Mouse (Mus musculus) kidney, embryonic 14.5 days (tissue): ENCODE measurements around the gene Ddit4l. TPM values are rescaled to one million over a fixed set of nuclear protein-coding genes. Genes with fewer than 3 reads are reported as not detected.
"Not testable (repeated sequence)": the region's sequence is repeated elsewhere in the genome, so short reads cannot be mapped to it uniquely, and the experiment has no call there.

Source experiments
- ATAC-seq: fragments of 200-750 bp; cut with Nextera tagmentation; 2 replicates; pipeline ENCODE4 v1.8.0; 2017; ENCODE audit warnings: moderate number of reproducible peaks, mild to moderate bottlenecking, moderate TSS enrichment, moderate library complexity; ENCODE audit not compliant: low FRiP score, low TSS enrichment
- H3K27ac ChIP-seq: fragments of 300-500 bp; sonication (generic); 2 replicates; pipeline ENCODE4 v1.5.1; 2014; ENCODE audit warnings: low read depth, mild to moderate bottlenecking, low read length, moderate library complexity, mixed read lengths
- H3K27me3 ChIP-seq: fragments of 300-500 bp; sonication (generic); 2 replicates; pipeline ENCODE4 v1.6.1; 2014; ENCODE audit warnings: mild to moderate bottlenecking, low read length; ENCODE audit not compliant: control insufficient read depth, insufficient read depth
- H3K36me3 ChIP-seq: fragments of 300-500 bp; sonication (generic); 2 replicates; pipeline ENCODE4 v1.6.1; 2014; ENCODE audit warnings: low read length, mixed read lengths; ENCODE audit not compliant: control insufficient read depth, insufficient read depth
- H3K4me1 ChIP-seq: fragments of 300-500 bp; sonication (generic); 2 replicates; pipeline ENCODE4 v1.6.1; 2014; ENCODE audit warnings: low read length, mixed read lengths; ENCODE audit not compliant: control insufficient read depth, insufficient read depth
- H3K4me2 ChIP-seq: fragments of 300-500 bp; sonication (generic); replicated peaks from 2 replicates; pipeline ENCODE4 v1.6.1; 2014; ENCODE audit warnings: low read depth, mild to moderate bottlenecking, low read length
- H3K4me3 ChIP-seq: fragments of 300-500 bp; sonication (generic); 2 replicates; pipeline ENCODE4 v1.5.1; 2014; ENCODE audit warnings: mild to moderate bottlenecking, low read length
- H3K9ac ChIP-seq: fragments of 300-500 bp; sonication (generic); 2 replicates; pipeline ENCODE4 v1.6.1; 2014; ENCODE audit warnings: low read depth, mild to moderate bottlenecking, low read length, moderate library complexity
- H3K9me3 ChIP-seq: fragments of 300-500 bp; sonication (generic); 2 replicates; pipeline ENCODE4 v1.6.1; 2016; ENCODE audit warnings: low read length; ENCODE audit not compliant: control insufficient read depth
- WGBS: fragments of 180-500 bp; shearing (Covaris S2); extraction: QIAGEN DNeasy Blood & Tissue Kit; methylation state at CpG from one replicate; pipeline ENCODE4 v1.1.7; 2014; 5-methylcytosine and 5-hydroxymethylcytosine counted together
- polyA plus RNA-seq: library from polyadenylated mRNA; unstranded; fragments of >200 nt; fragmentation: Nextera tagmentation; extraction: Ambion mirVana; gene quantifications from 2 replicates; pipeline ENCODE4 v1.2.1, GENCODE M21; 2014

Ddit4l gene
- 10.0 and 13.5 TPM in 2 replicates for polyA plus RNA-seq

DNA sequence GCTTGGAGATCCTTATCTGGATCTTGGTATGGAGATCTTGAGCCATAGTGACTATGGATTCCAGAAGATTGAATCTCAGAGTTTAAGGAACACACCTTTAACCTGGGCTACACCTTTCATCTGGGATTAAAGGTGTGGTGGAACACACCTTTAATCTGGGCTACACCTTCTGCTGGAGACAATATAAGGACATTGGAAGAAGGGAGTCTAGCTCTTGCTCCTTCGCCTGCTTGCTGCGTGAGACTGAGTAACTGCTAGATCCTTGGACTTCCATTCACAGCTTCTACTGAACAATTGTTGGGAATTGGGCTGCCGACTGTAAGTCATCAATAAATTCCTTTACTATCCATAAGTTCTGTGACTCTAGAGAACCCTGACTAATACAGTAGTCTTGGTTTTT, at the start of gene Ddit4l:
TSS of gene Ddit4l (plus strand) at position 301 of the 400 bp plus-strand sequence.
- H3K4me3 ChIP-seq, H3K4me1 ChIP-seq, ATAC-seq, H3K4me2 ChIP-seq, H3K9ac ChIP-seq, H3K36me3 ChIP-seq, H3K9me3 ChIP-seq, H3K27ac ChIP-seq, H3K27me3 ChIP-seq: not testable (repeated sequence)
- WGBS: 95% methylated on average over 3 of the region's 3 CpGs

DNA sequence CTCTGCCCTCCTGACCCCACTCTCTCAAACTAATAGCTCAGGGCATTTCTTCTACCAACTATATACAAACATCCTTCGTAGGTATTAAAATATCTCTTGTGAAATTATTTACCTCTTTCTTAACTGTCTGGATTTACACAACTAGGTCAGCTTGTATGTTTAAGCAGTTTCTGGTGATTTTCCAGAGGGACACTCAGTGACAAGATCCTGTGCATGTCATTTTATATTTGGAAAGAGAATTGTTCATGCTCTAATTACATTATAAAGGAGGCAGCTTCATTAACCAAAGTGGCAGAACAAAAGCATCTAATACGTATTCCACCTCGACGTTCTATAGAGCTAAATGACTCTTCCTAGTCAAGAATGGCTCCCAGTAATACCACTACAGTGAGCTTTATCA, 45.3 kb upstream of the Ddit4l start:
- H3K9ac ChIP-seq: no peak overlapping the region
- H3K36me3 ChIP-seq: no peaks in the 10 kb centered on the region
- no peaks in the 10 kb centered on the region for H3K4me1 ChIP-seq
- no peaks in the 10 kb centered on the region for H3K9me3 ChIP-seq
- H3K27ac ChIP-seq: no peak overlapping the region
- WGBS: 69% methylated on average over 4 of the region's 4 CpGs
- H3K27me3 ChIP-seq: no peaks in the 10 kb centered on the region
- ATAC-seq: no peak
- H3K4me2 ChIP-seq: no peak overlapping the region
- no peak overlapping the region for H3K4me3 ChIP-seq

DNA sequence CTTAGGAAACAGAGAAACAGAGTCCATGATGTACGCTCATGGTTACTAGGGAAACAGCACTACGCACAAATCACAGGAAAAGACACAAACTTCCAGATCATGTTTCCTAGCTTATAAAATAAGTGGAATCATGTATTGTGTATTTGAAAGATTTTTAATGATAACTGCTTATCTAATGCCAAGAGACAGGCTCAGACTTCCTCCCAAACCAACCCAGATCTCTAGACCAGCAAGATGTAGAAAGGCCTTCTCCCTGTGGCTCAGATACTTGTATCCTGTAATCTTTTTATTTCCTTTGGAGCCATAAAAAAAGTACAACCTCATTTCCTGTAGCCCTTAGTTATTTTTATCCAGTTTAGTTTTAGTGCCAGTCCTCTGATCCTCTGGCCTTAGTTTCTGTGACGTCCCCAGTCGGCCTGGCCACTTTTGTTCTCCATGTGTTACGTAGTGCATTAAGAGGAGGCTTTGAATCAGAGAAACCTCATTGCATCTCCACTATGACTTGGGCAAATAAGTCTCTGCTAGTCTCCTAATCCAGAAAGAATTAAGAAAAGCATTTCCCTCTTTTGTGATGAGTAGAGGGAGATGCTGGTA, 34.9 kb upstream of the Ddit4l start:
- Histone ChIP-seq H3K4me2 (no peak overlapping the region), H3K4me1 (no peaks in the 10 kb centered on the region), H3K36me3 (no peaks in the 10 kb centered on the region), H3K9me3 (no peaks in the 10 kb centered on the region), H3K27me3 (no peaks in the 10 kb centered on the region), H3K4me3 (no peak overlapping the region), H3K27ac (no peak overlapping the region), H3K9ac (no peak overlapping the region)
- no peak for ATAC-seq
- 71% methylated on average over 5 of the region's 5 CpGs for WGBS

DNA sequence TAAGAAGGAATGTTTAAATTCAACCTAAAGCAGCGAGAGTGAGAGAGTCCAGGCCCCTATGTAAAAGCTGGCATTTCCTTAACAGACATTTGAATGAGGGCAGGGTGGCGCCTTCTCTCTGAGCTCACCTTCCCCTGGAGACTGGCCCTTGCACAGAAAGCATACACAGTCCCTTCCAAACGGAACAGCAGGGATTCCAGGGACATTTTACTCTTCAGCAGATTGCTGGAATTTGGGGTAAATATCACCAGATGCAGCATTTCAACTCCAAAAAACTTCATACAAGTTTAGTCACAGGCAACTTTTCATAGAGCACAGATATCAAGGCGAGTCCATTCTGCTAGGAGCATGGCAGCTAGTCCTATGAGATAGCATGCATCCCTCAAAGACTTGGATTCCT, 31.6 kb upstream of the Ddit4l start:
- H3K27me3 ChIP-seq: no peaks in the 10 kb centered on the region
- WGBS: 81% methylated on average over 4 of the region's 4 CpGs

DNA sequence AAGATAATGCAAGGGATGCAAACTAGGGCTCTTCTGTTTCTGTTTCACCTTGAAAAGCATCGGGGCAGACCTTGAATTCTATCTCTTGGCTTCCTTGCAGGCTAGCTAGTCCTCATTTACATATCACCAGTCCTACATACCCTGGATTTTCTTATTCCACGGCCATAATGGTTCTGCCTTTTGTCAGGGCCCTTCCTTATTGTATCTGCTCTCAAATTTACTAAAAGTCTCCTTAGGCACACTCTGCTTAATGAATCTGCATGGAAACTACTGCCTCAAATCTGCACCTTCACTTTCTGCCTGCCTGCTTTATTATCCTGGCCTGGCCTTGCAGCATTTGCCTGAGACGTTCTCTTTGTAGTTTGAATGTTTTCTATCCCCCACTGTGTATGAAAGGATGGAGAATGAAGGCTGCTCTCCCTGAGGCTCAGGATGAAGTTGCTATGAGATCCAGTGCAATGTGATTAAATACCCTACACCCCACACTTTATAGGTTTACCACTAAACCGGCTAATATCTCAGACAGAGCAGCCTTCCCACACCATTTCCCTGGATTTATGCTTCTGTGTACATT, 27.0 kb upstream of the Ddit4l start:
- Histone ChIP-seq H3K4me3 (no peak overlapping the region), H3K36me3 (no peaks in the 10 kb centered on the region), H3K4me1 (no peaks in the 10 kb centered on the region), H3K4me2 (no peak overlapping the region), H3K27ac (no peak overlapping the region), H3K27me3 (no peaks in the 10 kb centered on the region), H3K9ac (no peak overlapping the region), H3K9me3 (0 out of 2 replicates have a peak, but pooled peaks cover 4% of the 10 kb centered on the region)
- no peak for ATAC-seq
- WGBS: 59% methylated on average over 4 of the region's 4 CpGs

More for the DNA sequence above, 31.6 kb upstream of the Ddit4l start:
- Histone ChIP-seq H3K27ac (no peak overlapping the region), H3K9ac (no peak overlapping the region), H3K36me3 (no peaks in the 10 kb centered on the region), H3K4me1 (no peaks in the 10 kb centered on the region), H3K4me2 (no peak overlapping the region), H3K4me3 (no peak overlapping the region), H3K9me3 (no peaks in the 10 kb centered on the region)
- no peak for ATAC-seq

DNA sequence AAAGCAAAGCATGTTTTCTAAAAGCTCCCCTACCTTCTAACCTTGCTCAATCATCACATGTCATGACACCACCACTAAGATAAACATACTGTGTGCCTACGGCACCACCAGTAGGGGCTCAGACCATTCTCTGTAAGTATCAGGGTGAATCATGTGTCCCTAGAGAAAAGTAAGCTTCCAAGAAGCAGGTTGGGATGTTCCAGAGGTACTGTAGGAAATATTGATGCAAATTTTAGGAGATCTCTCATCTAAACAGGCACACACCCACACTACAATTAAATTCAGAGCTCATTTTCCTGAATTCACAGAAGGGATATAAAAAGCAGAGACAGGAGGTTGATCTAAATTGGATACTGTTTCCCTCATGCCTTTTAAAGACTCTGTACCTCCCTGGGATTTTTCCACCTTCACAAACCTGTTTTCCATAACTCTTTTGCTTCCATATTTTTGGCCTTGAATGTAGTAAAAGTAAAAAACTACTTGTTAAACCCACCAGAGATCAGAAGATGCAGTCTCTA, 12.4 kb upstream of the Ddit4l start:
- H3K9me3 ChIP-seq: no peaks in the 10 kb centered on the region
- no peak overlapping the region for H3K4me3 ChIP-seq
- no peak overlapping the region for H3K27ac ChIP-seq
- no peak overlapping the region for H3K9ac ChIP-seq
- no peak overlapping the region for H3K4me2 ChIP-seq
- ATAC-seq: no peak
- H3K27me3 ChIP-seq: no peaks in the 10 kb centered on the region
- no peaks in the 10 kb centered on the region for H3K4me1 ChIP-seq
- 33% methylated on average over 1 of the region's 1 CpGs for whole genome bisulfite sequencing
- no peaks in the 10 kb centered on the region for H3K36me3 ChIP-seq

DNA sequence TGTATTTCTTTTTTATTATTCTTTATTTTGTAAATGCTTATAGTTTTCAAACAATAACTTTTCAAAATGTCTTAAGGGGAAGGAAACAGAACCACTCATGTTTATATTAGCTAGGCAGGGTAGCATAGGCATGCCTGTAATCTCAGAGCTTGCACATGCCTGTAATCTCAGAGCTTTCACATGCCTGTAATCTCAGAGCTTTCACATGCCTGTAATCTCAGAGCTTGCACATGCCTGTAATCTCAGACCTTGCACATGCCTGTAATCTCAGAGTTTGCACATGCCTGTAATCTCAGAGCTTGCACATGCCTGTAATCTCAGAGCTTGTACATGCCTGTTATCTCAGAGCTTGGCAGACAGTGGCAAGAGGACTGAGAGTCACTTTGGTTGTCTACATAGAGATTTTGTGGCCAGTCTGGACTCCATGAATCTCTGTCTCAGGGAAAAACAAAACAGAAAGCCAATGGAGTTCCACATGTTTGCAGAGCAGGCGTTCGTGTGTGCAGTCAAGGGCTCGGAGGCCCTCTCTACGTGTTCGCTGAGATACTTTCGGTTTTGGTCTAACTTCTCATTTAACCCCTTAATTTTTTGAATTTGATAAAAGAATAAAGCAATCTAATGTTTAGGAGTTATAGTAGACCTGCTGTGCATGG, 10.8 kb upstream of the Ddit4l start:
- Histone ChIP-seq H3K9ac (no peak overlapping the region), H3K4me2 (no peak overlapping the region), H3K27me3 (no peaks in the 10 kb centered on the region), H3K4me3 (no peak overlapping the region), H3K9me3 (no peaks in the 10 kb centered on the region), H3K4me1 (no peaks in the 10 kb centered on the region), H3K36me3 (no peaks in the 10 kb centered on the region), H3K27ac (no peak overlapping the region)
- ATAC-seq: no peak
- 84% methylated on average over 6 of the region's 6 CpGs for WGBS

DNA sequence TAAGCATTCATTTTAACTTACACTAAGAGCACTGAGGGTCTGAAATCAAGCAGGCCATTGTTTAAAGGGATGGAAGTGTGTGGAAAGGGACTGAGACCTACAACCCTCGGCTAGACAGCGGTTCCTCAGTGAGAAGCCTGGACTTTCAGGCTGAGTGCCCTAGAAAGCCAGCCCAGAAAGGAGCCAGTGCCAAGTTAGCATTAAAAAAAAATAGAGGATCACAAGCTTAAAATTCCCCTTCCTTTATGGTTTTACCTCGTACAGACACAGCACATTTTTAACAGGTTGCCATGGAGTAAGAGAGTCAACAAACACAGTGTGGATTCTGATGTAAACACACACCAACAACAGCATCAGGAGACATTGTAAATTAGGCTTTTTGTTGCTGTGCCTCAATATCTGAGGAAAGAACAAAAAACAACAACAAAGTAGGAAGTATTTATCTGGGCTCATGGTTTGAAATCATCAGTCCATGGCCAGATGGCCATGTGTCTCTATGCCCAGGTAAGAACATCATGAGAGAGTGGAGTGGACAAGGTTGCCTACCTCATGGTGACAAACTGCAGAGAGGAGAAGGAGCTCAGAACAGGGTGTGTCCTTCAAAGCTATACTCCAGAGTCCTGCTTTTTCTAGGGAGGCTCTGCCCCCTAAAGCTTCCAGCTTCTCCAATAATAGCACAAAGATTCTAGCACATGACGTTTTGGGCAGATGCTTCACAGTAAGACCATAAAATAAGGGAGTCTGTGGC, 10.1 kb upstream of the Ddit4l start:
- 67% methylated on average over 4 of the region's 4 CpGs for WGBS
- no peak for ATAC-seq
- H3K27me3 ChIP-seq: no peaks in the 10 kb centered on the region
- no peak overlapping the region for H3K27ac ChIP-seq
- H3K4me3 ChIP-seq: no peak overlapping the region
- no peak overlapping the region for H3K4me2 ChIP-seq
- no peaks in the 10 kb centered on the region for H3K36me3 ChIP-seq
- no peaks in the 10 kb centered on the region for H3K4me1 ChIP-seq
- H3K9me3 ChIP-seq: no peaks in the 10 kb centered on the region
- no peak overlapping the region for H3K9ac ChIP-seq
